Mouse (Mus musculus): ENCODE data around the gene Cldn16. TPM values are rescaled to one million over a fixed set of nuclear protein-coding genes. Genes with fewer than 3 reads are reported as not detected.

The Cldn16 gene
- polyA plus RNA-seq (2012; rRNA removed) = not detected in 2 replicates

DNA sequence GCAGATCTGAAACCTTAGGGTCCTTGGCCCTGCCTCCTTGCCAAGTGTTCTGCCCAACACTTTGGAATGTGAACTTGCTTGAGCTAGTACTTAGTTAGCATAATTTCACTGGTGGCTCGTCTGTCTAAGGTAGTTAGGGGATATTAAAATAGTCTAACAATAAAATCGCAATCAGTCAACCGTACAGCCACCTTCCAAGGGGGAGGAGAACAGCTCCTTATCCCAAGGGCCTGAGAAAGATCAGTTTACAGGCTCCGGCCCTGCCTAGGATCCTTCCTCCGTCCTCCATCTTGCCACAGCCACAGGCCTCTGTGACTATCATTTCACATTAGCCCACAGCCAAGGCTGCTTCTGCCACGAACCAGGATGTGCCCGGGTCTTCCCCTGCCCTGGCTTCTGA lies at the start of gene Cldn16:
Gene Cldn16 (plus strand): TSS at position 301 of the 400 bp plus-strand sequence.

DNA sequence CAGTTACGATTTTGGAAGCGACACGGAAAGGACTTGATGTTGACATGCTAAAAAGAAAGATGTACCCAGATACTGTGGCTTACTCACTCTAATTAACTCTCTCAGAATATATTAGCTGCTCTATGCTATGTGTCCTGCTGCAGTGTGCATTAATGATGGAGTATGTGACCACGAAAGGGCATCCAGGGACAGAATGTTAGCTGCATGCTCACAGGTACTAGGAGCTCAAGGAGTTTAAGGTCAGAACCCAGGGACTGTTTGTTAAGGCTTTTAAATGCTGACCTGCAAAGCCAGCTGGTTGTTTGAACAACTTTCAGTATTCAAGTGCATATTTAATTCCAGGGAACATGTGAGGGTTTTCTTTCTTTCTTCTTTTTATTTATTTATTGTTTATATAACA lies 63.7 kb downstream of the Cldn16 start, which contains the start of gene Tmem207:
Gene Tmem207 (minus strand): TSS at position 101 of the 400 bp plus-strand sequence.

Other genes starting within 250 kb of the Cldn16 start
- gene Cldn1, start 91.3 kb upstream of the Cldn16 start, polyA plus RNA-seq (2012; rRNA removed) = 2.6 and 4.4 TPM in 2 replicates
- gene Tmem207, start 63.6 kb downstream of the Cldn16 start, polyA plus RNA-seq (2012; rRNA removed) = 0.04 and 0.05 TPM in 2 replicates
- 3.1 and 5.6 TPM in 2 replicates for gene Il1rap, start 118.6 kb downstream of the Cldn16 start, polyA plus RNA-seq (2012; rRNA removed)